Mouse (Mus musculus) adrenal gland, postnatal 4 days (tissue): Measurements from ENCODE around the gene Tigd4. TPM values are rescaled to one million over a fixed set of nuclear protein-coding genes. Genes with fewer than 3 reads are reported as not detected.

Experiments used
- DNase-seq, 2 experiments: peaks; one replicate each; pipeline ENCODE4 v3.0.0; 2021 to 2022; ENCODE audit warnings: low spot score in 2 of 2, mixed read lengths in 2 of 2
- total RNA-seq, 2 experiments: library from RNA; stranded (reverse); gene quantifications; 2 replicates each; pipeline ENCODE4 v1.2.3; 2021

The Tigd4 gene
- total RNA-seq, 2 experiments from 2014 or later: 0.28 to 2.8 TPM

- DNase-seq: no peak
Measured at GRCm38 (mm10) chr3:84610183-84610710, 16.9 kb downstream of the Tigd4 start.

- no peak for DNase-seq
Measured at GRCm38 (mm10) chr3:84615050-84615855, 21.9 kb downstream of the Tigd4 start.

- no peak for DNase-seq
Measured at GRCm38 (mm10) chr3:84615856-84616225, 22.5 kb downstream of the Tigd4 start.

GRCm38 (mm10) chr3:84618627-84619026 is 25.3 kb downstream of the Tigd4 start:
- DNase-seq: no peak

GRCm38 (mm10) chr3:84619056-84619455 is 25.7 kb downstream of the Tigd4 start:
- DNase-seq: no peak

GRCm38 (mm10) chr3:84619725-84620124 is 26.4 kb downstream of the Tigd4 start:
- DNase-seq: no peak

GRCm38 (mm10) chr3:84622026-84622425 is 28.7 kb downstream of the Tigd4 start:
- DNase-seq: no peak

- DNase-seq: no peak
Measured at GRCm38 (mm10) chr3:84631586-84631985, 38.2 kb downstream of the Tigd4 start.

GRCm38 (mm10) chr3:84637095-84637494 is 43.7 kb downstream of the Tigd4 start:
- DNase-seq: no peak

- DNase-seq: no peak
Measured at GRCm38 (mm10) chr3:84637890-84638578, 44.7 kb downstream of the Tigd4 start.

GRCm38 (mm10) chr3:84638858-84639257 is 45.5 kb downstream of the Tigd4 start:
- no peak for DNase-seq

- no peak for DNase-seq
Measured at GRCm38 (mm10) chr3:84639767-84640500, 46.6 kb downstream of the Tigd4 start.

GRCm38 (mm10) chr3:84640536-84640935 is 47.2 kb downstream of the Tigd4 start:
- DNase-seq: no peak

- DNase-seq: no peak
Measured at GRCm38 (mm10) chr3:84641391-84641790, 48.0 kb downstream of the Tigd4 start.

GRCm38 (mm10) chr3:84642942-84643341 is 49.6 kb downstream of the Tigd4 start:
- DNase-seq: no peak

- DNase-seq: no peak
Measured at GRCm38 (mm10) chr3:84645156-84646006, 52.0 kb downstream of the Tigd4 start.

- no peak for DNase-seq
Measured at GRCm38 (mm10) chr3:84646007-84646290, 52.6 kb downstream of the Tigd4 start.

- DNase-seq: no peak
Measured at GRCm38 (mm10) chr3:84646331-84646845, 53.0 kb downstream of the Tigd4 start.
